Mouse (Mus musculus) left cerebral cortex, postnatal 36 days (tissue): ENCODE measurements around the gene Chga. TPM values are rescaled to one million over a fixed set of nuclear protein-coding genes. Genes with fewer than 3 reads are reported as not detected.

ENCODE experiments used
- DNase-seq, 2 experiments: peaks; one replicate each; pipeline ENCODE4 v3.0.0; 2021 to 2022; ENCODE audit warnings: low spot score in 2 of 2, mixed read lengths in 1 of 2
- intact Hi-C: fragments of 180-260 bp; cut with DNase I; formaldehyde crosslinking; loops from one replicate; pipeline ENCODE4 v1.15.1; 2025
- total RNA-seq, 2 experiments: library from RNA; stranded (reverse); gene quantifications; 2 replicates each; pipeline ENCODE4 v1.2.3; 2021

The Chga gene
- total RNA-seq, 2 experiments from 2014 or later, result 168 to 185 TPM

GRCm38 (mm10) chr12:102593699-102594098 is 38.9 kb downstream of the Chga start:
- peak; percentile 70 to 72 for DNase-seq
- intact Hi-C loops, result no loop called here

- intact Hi-C loops, result no loop called here
- no peak for DNase-seq
Measured at GRCm38 (mm10) chr12:102594627-102595026, 39.9 kb downstream of the Chga start.

GRCm38 (mm10) chr12:102596410-102596809 is 41.6 kb downstream of the Chga start:
- DNase-seq, result no peak
- intact Hi-C loops, result no loop called here

- no peak for DNase-seq
- intact Hi-C loops, result no loop called here
Measured at GRCm38 (mm10) chr12:102597466-102597865, 42.7 kb downstream of the Chga start.

GRCm38 (mm10) chr12:102598535-102598934 is 43.8 kb downstream of the Chga start:
- intact Hi-C loops, result no loop called here
- DNase-seq, result no peak

- intact Hi-C loops, result no loop called here
- DNase-seq, result no peak
Measured at GRCm38 (mm10) chr12:102599801-102600200, 45.0 kb downstream of the Chga start.

- DNase-seq, result no peak
- intact Hi-C loops, result no loop called here
Measured at GRCm38 (mm10) chr12:102600345-102600744, 45.6 kb downstream of the Chga start.

GRCm38 (mm10) chr12:102601847-102602246 is 47.1 kb downstream of the Chga start:
- intact Hi-C loops, result no loop called here
- no peak for DNase-seq

- DNase-seq, result no peak
Measured at GRCm38 (mm10) chr12:102602255-102603041, 47.7 kb downstream of the Chga start.

GRCm38 (mm10) chr12:102605607-102606006 is 50.8 kb downstream of the Chga start:
- no peak for DNase-seq
- intact Hi-C loops, result no loop called here

More at GRCm38 (mm10) chr12:102602255-102603041, 47.7 kb downstream of the Chga start:
- intact Hi-C loops, result no loop called here

GRCm38 (mm10) chr12:102607066-102607465 is 52.3 kb downstream of the Chga start:
- intact Hi-C loops, result no loop called here
- DNase-seq, result no peak

GRCm38 (mm10) chr12:102607808-102608517 is 53.2 kb downstream of the Chga start:
- intact Hi-C loops, result no loop called here
- no peak for DNase-seq

GRCm38 (mm10) chr12:102610927-102611326 is 56.2 kb downstream of the Chga start:
- intact Hi-C loops, result no loop called here
- DNase-seq, result no peak

GRCm38 (mm10) chr12:102612431-102612830 is 57.7 kb downstream of the Chga start:
- intact Hi-C loops, result no loop called here
- DNase-seq, result no peak

- intact Hi-C loops, result no loop called here
- no peak for DNase-seq
Measured at GRCm38 (mm10) chr12:102613411-102613810, 58.6 kb downstream of the Chga start.

Other genes starting within 250 kb of the Chga start
- 100 to 1,000 TPM; 101 to 114 TPM for gene Lgmn, start 115.2 kb upstream of the Chga start, total RNA-seq
- 10 to 100 TPM; 29.1 to 29.5 TPM for gene Golga5, start 85.8 kb upstream of the Chga start, total RNA-seq
- 10 to 100 TPM; 57.6 to 66.4 TPM for gene Itpk1, start 150.0 kb downstream of the Chga start, total RNA-seq
- gene Moap1, start 188.7 kb downstream of the Chga start, total RNA-seq, result 10 to 100 TPM; 28.9 to 30.6 TPM
- 1 to 10 TPM; 5.4 TPM for gene Tmem251, start 188.8 kb downstream of the Chga start, total RNA-seq
- gene Gm28051, start 202.8 kb downstream of the Chga start, total RNA-seq, result not detected
- gene Gon7, start 202.8 kb downstream of the Chga start, total RNA-seq, result 10 to 100 TPM; 12.7 to 14.5 TPM
- 10 to 100 TPM; 33.7 to 34.0 TPM for gene Ubr7, start 203.0 kb downstream of the Chga start, total RNA-seq
- 10 to 100 TPM; 17.4 to 20.6 TPM for gene Gm20604, start 203.7 kb downstream of the Chga start, total RNA-seq